In the genomic region with DNA sequence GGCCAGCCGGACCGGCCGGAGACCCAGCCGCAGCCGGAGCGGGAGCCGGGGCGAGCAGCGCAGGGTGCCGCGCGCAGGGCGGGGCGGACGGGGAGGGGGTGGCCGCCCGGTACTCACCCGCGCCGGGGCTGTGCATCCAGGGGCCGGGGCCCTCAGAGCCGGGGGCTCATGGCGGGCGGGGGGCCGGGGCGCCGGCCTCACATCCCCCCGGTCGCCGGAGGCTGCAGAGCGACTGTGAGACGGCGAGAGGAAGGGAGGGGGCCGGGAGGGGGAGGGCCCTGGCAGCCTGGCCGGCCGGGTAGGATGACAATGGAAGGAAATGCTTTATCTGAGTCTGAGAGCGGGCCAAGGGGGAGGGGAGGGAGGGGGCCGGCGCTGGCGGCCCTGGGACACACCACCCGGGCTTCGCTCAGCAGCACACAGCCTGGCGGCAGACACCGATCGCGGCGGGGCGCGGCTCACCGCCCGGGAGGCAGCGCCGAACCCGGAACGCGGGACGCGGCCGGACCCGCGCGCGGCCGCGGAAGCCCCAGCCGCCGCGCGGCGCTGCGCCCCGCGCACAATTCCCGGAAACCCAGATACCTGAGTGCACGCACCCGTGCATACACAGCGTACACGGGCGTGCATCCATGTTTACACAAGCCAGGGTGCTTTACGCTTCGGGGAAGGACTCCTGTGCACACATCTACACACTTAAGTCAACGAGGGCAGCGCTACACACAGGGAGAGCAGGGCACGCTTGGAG, we compare ENCODE assay signal across 8 mouse cellular contexts. TPM values are rescaled to one million over a fixed set of nuclear protein-coding genes. Genes with fewer than 3 reads are reported as not detected.
DNase-seq lines count a peak whose midpoint lies in the region; ATAC-seq and TF ChIP-seq lines count a peak whose summit lies in the region.

No protein-coding gene starts in this region.

- H3K9me3 ChIP-seq in heart, embryonic 10.5 days = no peaks in the 10 kb centered on the region
- no peaks in the 10 kb centered on the region for H3K9me3 ChIP-seq in lung, embryonic 14.5 days (ENCODE audit: low read depth, low read length)

- under 1% methylated on average over 83 of the region's 84 CpGs for WGBS in heart, embryonic 10.5 days
- WGBS in lung, embryonic 14.5 days = 1% methylated on average over 77 of the region's 84 CpGs

- peak overlapping the region; percentile 99 for H3K9ac ChIP-seq in lung, embryonic 14.5 days

- TF ChIP-seq CTCF in lung, embryonic 14.5 days (IDR thresholded peaks at IDR 0.05; ENCODE audit: low read depth) = no peak

- H3K4me2 ChIP-seq in lung, embryonic 14.5 days = peak overlapping the region; percentile 87

- peaks cover 17% of the 10 kb centered on the region; the same call in 1 of the 2 replicates for H3K27me3 ChIP-seq in heart, embryonic 10.5 days (ENCODE audit: insufficient read depth, poor library complexity, severe bottlenecking)
- H3K27me3 ChIP-seq in lung, embryonic 14.5 days (ENCODE audit: insufficient read depth, low read length) = no peaks in the 10 kb centered on the region

- H3K4me3 ChIP-seq in heart, embryonic 10.5 days = peak overlapping the region; percentile 93
- H3K4me3 ChIP-seq in lung, embryonic 14.5 days (ENCODE audit: low read depth, low read length) = peak overlapping the region; percentile 87

- H3K27ac ChIP-seq in heart, embryonic 10.5 days = peak overlapping the region; percentile 99
- peak overlapping the region; percentile 98 for H3K27ac ChIP-seq in lung, embryonic 14.5 days (ENCODE audit: low read depth)

- DNase-seq in CD4-positive helper T cell, adult 2 months (ENCODE audit: low read depth, low spot score) = peak; percentile 86
- DNase-seq in ZHBTc4 (ENCODE audit: low read depth, low spot score) = peak; percentile 90
- DNase-seq in embryo, embryonic 11.5 days (ENCODE audit: low read depth, low spot score) = peak; percentile 70
- peak; percentile 83 for DNase-seq in heart, embryonic 10.5 days (ENCODE audit: low spot score)
- peak; percentile 50 to 64 for DNase-seq in kidney, adult 8-10 months
- peak; percentile 83 for DNase-seq in lung, embryonic 14.5 days
- peak; percentile 61 for DNase-seq in urinary bladder, postnatal 14 days (ENCODE audit: low spot score)

- ATAC-seq in lung, embryonic 14.5 days (ENCODE audit: insufficient read depth) = peak; percentile 88
- peak; percentile 45 for ATAC-seq in neutrophil, adult 5-6 weeks (ENCODE audit: extremely low read depth, insufficient number of reproducible peaks, low FRiP score, poor library complexity, severe bottlenecking)

- H3K4me1 ChIP-seq in heart, embryonic 10.5 days = peaks cover 71% of the 10 kb centered on the region
- peaks cover 26% of the 10 kb centered on the region; the same call in 1 of the 2 replicates for H3K4me1 ChIP-seq in lung, embryonic 14.5 days (ENCODE audit: insufficient read depth)

- peaks cover 5% of the 10 kb centered on the region; the same call in 1 of the 2 replicates for H3K36me3 ChIP-seq in heart, embryonic 10.5 days
- H3K36me3 ChIP-seq in lung, embryonic 14.5 days (ENCODE audit: insufficient read depth) = 0 out of 2 replicates have a peak, but pooled peaks cover 5% of the 10 kb centered on the region

RNA-seq across cellular contexts. Expression of gene Hdac7, which starts 12.9 kb away (rescaled TPM):
- polyA plus RNA-seq in heart, embryonic 10.5 days (2016; fragmentation: Nextera tagmentation; extraction: Ambion mirVana) = 23.4 and 26.7 TPM in 2 replicates
- polyA plus RNA-seq in lung, embryonic 14.5 days (2014; fragmentation: Nextera tagmentation; extraction: Ambion mirVana) = 43.8 and 51.2 TPM in 2 replicates
- 31.8 and 34.7 TPM in 2 replicates for total RNA-seq in neutrophil, adult 5-6 weeks (2017)

RNA-seq across cellular contexts. Expression of gene Slc48a1, which starts 53.1 kb away (rescaled TPM):
- 32.1 and 41.1 TPM in 2 replicates for polyA plus RNA-seq in heart, embryonic 10.5 days (2016; fragmentation: Nextera tagmentation; extraction: Ambion mirVana)
- polyA plus RNA-seq in lung, embryonic 14.5 days (2014; fragmentation: Nextera tagmentation; extraction: Ambion mirVana) = 25.3 and 32.7 TPM in 2 replicates
- 20.8 and 23.7 TPM in 2 replicates for total RNA-seq in neutrophil, adult 5-6 weeks (2017)

Comparison
In these comparisons a context has a peak if more than half of its experiments do, and no peak if none do; other contexts are left out.
1. Peak in every context shown above with its lines: DNase-seq, ATAC-seq, H3K4me3 ChIP-seq and H3K27ac ChIP-seq.